Mouse (Mus musculus): ENCODE results near the gene Dnase2b. TPM values are rescaled to one million over a fixed set of nuclear protein-coding genes. Genes with fewer than 3 reads are reported as not detected.

Dnase2b gene
- total and polyA plus RNA-seq, 2 experiments from 2014 or later, result not detected

DNA sequence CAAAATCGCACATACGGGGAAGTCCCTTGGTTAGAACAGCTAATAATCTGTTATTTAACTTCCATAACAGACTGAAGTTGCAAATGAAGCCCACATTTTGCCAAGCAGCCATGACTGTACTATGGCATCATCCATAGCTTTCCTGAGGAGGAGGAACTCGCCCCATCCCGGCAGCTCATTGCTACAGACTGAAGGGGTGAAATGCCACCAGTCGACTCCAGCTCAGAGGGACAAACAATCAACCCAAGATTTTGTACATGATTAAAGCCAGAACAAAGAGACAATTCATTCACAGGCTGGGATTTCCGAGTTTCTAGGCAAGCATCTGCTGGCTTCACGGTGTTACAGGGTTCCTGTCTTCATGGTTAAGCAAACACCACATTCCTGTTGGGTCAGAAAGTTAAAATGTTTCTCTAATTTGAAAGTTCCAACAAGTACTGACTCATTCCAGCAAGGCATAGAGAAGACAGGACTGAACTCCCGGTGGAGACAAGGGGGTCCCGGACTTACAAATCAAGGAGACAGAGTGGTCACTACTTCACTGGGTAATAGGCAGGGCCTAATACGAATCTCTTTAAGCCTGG is 34.0 kb upstream of the Dnase2b start:
- Histone ChIP-seq H3K27ac (ENCODE audit: low read depth) (no peak overlapping the region), H3K9ac (replicated peaks; ENCODE audit: low read depth, low read length) (no peak overlapping the region), H3K4me2 (ENCODE audit: low read depth, low read length) (no peak overlapping the region), H3K4me3 (ENCODE audit: low read depth, low read length) (no peak overlapping the region), H3K9me3 (replicated peaks; ENCODE audit: control insufficient read depth, low read length) (no peaks in the 10 kb centered on the region), H3K4me1 (ENCODE audit: control insufficient read depth, insufficient read depth) (no peaks in the 10 kb centered on the region), H3K27me3 (ENCODE audit: control insufficient read depth, insufficient read depth, low read length) (no peaks in the 10 kb centered on the region), H3K36me3 (replicated peaks; ENCODE audit: control insufficient read depth, insufficient read depth, low read length) (no peaks in the 10 kb centered on the region)
- ATAC-seq (ENCODE audit: insufficient read depth, low read depth) (no peak), DNase-seq (ENCODE audit: low spot score) (no peak)
- 73% methylated on average over 10 of the region's 10 CpGs for WGBS
- no peak for TF ChIP-seq CTCF (IDR thresholded peaks at IDR 0.05; ENCODE audit: low read depth)
- no peak for TF ChIP-seq EP300 (IDR thresholded peaks at IDR 0.05; ENCODE audit: low read depth)

DNA sequence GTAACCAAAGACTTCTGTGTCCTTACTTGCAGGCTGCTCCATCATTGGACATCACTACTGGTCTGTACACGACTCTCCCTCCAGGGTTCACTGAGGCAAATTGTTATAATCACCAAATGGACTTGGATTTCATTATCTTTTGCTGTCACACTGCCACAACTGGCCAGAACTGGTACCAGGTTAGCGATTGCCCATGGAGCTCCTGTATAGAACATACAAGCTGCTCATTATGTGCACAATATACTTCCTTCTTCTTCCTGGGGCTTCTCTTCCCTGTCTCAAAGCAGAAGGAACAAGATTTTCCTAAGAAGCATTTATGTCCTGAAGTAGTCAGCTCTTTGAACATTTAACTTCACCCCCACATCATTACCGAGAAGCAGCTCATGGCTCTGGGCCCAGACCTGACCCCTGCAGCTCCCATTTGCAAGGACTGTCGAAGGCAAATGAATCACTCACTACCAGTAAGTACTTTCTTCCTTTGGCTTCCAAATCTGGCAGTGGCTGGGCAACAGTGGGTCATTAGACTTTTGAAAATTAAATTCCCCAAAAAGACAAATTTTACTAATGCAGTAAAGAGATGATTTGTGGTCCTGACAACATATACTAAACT is 26.5 kb upstream of the Dnase2b start:
- no peaks in the 10 kb centered on the region for H3K27me3 ChIP-seq (ENCODE audit: control insufficient read depth, insufficient read depth, low read length)

DNA sequence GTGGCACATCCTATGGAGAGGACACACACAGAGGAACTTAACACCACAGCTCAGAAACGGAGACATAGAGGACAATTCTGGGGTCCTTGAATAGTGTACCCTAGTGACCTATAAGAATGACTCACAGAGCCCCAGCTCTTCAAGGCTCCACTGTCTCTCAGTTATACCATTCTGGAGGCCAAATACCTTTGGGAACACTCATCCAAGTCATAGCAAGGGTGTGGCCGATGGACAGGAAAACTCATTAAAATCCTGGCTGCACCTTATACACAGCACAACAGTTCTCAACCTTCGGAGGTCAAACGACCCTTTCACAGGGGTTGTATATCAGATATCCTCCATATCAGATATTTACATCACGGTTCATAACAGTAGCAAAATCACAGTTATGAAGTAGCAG is 17.1 kb upstream of the Dnase2b start:
- Histone ChIP-seq H3K9me3 (replicated peaks; ENCODE audit: control insufficient read depth, low read length) (no peaks in the 10 kb centered on the region), H3K9ac (replicated peaks; ENCODE audit: low read depth, low read length) (no peak overlapping the region), H3K4me2 (ENCODE audit: low read depth, low read length) (no peak overlapping the region), H3K27ac (ENCODE audit: low read depth) (no peak overlapping the region), H3K4me3 (ENCODE audit: low read depth, low read length) (no peak overlapping the region), H3K4me1 (ENCODE audit: control insufficient read depth, insufficient read depth) (no peaks in the 10 kb centered on the region), H3K27me3 (ENCODE audit: control insufficient read depth, insufficient read depth, low read length) (no peaks in the 10 kb centered on the region), H3K36me3 (replicated peaks; ENCODE audit: control insufficient read depth, insufficient read depth, low read length) (no peaks in the 10 kb centered on the region)
- TF ChIP-seq CTCF (IDR thresholded peaks at IDR 0.05; ENCODE audit: low read depth), result no peak
- DNase-seq (ENCODE audit: low spot score), result no peak
- WGBS, result 79% methylated on average over 5 of the region's 5 CpGs
- ATAC-seq (ENCODE audit: insufficient read depth, low read depth), result no peak

More for the DNA sequence above, 26.5 kb upstream of the Dnase2b start:
- Histone ChIP-seq H3K4me2 (ENCODE audit: low read depth, low read length) (no peak overlapping the region), H3K4me3 (ENCODE audit: low read depth, low read length) (no peak overlapping the region), H3K9ac (replicated peaks; ENCODE audit: low read depth, low read length) (no peak overlapping the region), H3K9me3 (replicated peaks; ENCODE audit: control insufficient read depth, low read length) (no peaks in the 10 kb centered on the region), H3K27ac (ENCODE audit: low read depth) (no peak overlapping the region), H3K36me3 (replicated peaks; ENCODE audit: control insufficient read depth, insufficient read depth, low read length) (no peaks in the 10 kb centered on the region), H3K4me1 (ENCODE audit: control insufficient read depth, insufficient read depth) (peaks cover 8% of the 10 kb centered on the region)
- WGBS, result 47% methylated on average over 4 of the region's 4 CpGs
- no peak for ATAC-seq (ENCODE audit: insufficient read depth, low read depth)
- no peak for TF ChIP-seq CTCF (IDR thresholded peaks at IDR 0.05; ENCODE audit: low read depth)
- DNase-seq (ENCODE audit: low spot score), result no peak

DNA sequence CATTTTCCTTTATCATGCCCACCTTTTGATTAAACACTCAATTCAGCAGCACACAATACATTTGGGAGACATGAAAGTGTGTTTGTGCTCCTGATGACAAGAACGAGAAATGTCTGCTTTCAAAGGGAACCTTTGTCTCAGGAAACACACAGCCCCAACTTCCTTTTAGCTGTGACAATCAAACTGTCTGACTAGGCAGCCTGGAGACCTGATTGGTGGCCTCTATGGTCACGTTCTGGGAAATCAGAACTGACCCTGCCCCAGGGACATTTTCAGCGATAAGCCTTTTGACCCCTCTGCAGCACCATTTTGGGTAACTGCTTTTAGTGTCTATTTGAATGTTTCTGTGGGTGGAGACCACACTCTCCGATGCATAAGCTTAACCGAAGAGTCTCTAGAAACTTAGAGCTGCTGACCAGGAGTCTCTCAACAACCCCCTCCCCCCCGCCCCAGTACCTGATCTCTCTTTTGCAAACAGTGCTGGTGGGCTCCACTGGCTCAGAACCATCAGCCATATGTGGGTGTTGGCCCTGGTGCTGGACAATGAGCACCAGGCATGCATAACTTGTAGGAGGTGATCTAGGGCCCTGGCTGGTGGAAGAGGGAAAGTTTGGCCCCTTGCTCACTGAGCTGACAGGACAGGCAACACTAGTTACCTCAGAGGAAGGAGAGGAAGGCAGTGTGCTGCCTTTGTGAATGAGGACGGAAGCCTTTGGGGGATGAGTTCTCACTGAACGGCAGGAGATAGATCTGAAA is 13.0 kb upstream of the Dnase2b start:
- H3K27me3 ChIP-seq (ENCODE audit: control insufficient read depth, insufficient read depth, low read length), result no peaks in the 10 kb centered on the region
- TF ChIP-seq CTCF (IDR thresholded peaks at IDR 0.05; ENCODE audit: low read depth), result no peak
- no peak for TF ChIP-seq EP300 (IDR thresholded peaks at IDR 0.05; ENCODE audit: low read depth)
- H3K9me3 ChIP-seq (replicated peaks; ENCODE audit: control insufficient read depth, low read length), result no peaks in the 10 kb centered on the region
- H3K4me3 ChIP-seq (ENCODE audit: low read depth, low read length), result no peak overlapping the region
- DNase-seq (ENCODE audit: low spot score), result no peak
- H3K27ac ChIP-seq (ENCODE audit: low read depth), result no peak overlapping the region
- H3K4me1 ChIP-seq (ENCODE audit: control insufficient read depth, insufficient read depth), result no peaks in the 10 kb centered on the region
- WGBS, result 61% methylated on average over 8 of the region's 8 CpGs
- no peaks in the 10 kb centered on the region for H3K36me3 ChIP-seq (replicated peaks; ENCODE audit: control insufficient read depth, insufficient read depth, low read length)
- H3K9ac ChIP-seq (replicated peaks; ENCODE audit: low read depth, low read length), result no peak overlapping the region
- ATAC-seq (ENCODE audit: insufficient read depth, low read depth), result no peak
- H3K4me2 ChIP-seq (ENCODE audit: low read depth, low read length), result no peak overlapping the region

DNA sequence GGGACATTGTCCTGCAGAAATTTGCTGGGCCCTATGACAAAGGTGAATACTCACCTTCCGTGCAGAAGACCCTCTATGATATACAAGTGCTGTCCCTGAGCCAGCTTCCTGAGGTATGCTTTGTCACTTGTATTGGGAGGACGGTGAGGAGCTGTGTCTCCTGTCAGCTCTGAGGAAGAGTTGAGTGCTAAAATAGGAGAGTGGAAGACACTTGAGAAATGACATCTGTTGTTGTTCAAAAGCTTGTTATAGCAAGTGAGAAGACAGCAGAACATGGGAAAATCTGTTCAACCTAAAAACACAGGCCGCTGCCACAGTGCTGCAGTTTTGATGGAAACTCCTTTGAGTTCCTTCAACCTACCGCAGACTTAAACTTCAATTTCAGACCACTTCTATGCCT is 10.4 kb upstream of the Dnase2b start:
- ATAC-seq (ENCODE audit: insufficient read depth, low read depth), result no peak
- Histone ChIP-seq H3K4me1 (ENCODE audit: control insufficient read depth, insufficient read depth) (no peaks in the 10 kb centered on the region), H3K9ac (replicated peaks; ENCODE audit: low read depth, low read length) (no peak overlapping the region), H3K4me2 (ENCODE audit: low read depth, low read length) (no peak overlapping the region), H3K9me3 (replicated peaks; ENCODE audit: control insufficient read depth, low read length) (no peaks in the 10 kb centered on the region), H3K36me3 (replicated peaks; ENCODE audit: control insufficient read depth, insufficient read depth, low read length) (no peaks in the 10 kb centered on the region), H3K27ac (ENCODE audit: low read depth) (no peak overlapping the region), H3K27me3 (ENCODE audit: control insufficient read depth, insufficient read depth, low read length) (no peaks in the 10 kb centered on the region), H3K4me3 (ENCODE audit: low read depth, low read length) (no peak overlapping the region)
- 61% methylated on average over 4 of the region's 4 CpGs for WGBS
- no peak for DNase-seq (ENCODE audit: low spot score)
- TF ChIP-seq CTCF (IDR thresholded peaks at IDR 0.05; ENCODE audit: low read depth) (no peak), EP300 (IDR thresholded peaks at IDR 0.05; ENCODE audit: low read depth) (no peak)

Data from heart, postnatal 0 days (tissue).